Mouse (Mus musculus) liver, postnatal 0 days (tissue): ENCODE data around the gene Klk15. TPM values are rescaled to one million over a fixed set of nuclear protein-coding genes. Genes with fewer than 3 reads are reported as not detected.
"Not testable (repeated sequence)": the region's sequence is repeated elsewhere in the genome, so short reads cannot be mapped to it uniquely, and the experiment has no call there.

Experiments used
- ATAC-seq: fragments of 200-750 bp; cut with Nextera tagmentation; 2 replicates; pipeline ENCODE4 v1.8.0; 2017; ENCODE audit warnings: mild to moderate bottlenecking, moderate library complexity
- DNase-seq: peaks from one replicate; pipeline ENCODE4 v3.0.0-alpha.2; 2016
- H3K27ac ChIP-seq: fragments of 300-500 bp; sonication (generic); 2 replicates; pipeline ENCODE4 v1.5.1; 2014; ENCODE audit warnings: antibody characterized with exemption, moderate library complexity, mild to moderate bottlenecking, low read depth
- H3K27me3 ChIP-seq: fragments of 300-500 bp; sonication (generic); 2 replicates; pipeline ENCODE4 v1.6.1; 2014; ENCODE audit warnings: low read length, control low read depth, mixed read lengths; ENCODE audit not compliant: insufficient read depth
- H3K36me3 ChIP-seq: fragments of 300-500 bp; sonication (generic); replicated peaks from 2 replicates; pipeline ENCODE4 v1.6.1; 2014; ENCODE audit warnings: mild to moderate bottlenecking, control low read depth, low read length, moderate library complexity, mixed read lengths; ENCODE audit not compliant: insufficient read depth
- H3K4me1 ChIP-seq: fragments of 300-500 bp; sonication (generic); 2 replicates; pipeline ENCODE4 v1.6.1; 2014; ENCODE audit warnings: antibody characterized with exemption, mild to moderate bottlenecking, control low read depth; ENCODE audit not compliant: insufficient read depth
- H3K4me2 ChIP-seq: fragments of 300-500 bp; sonication (generic); 2 replicates; pipeline ENCODE4 v1.6.1; 2014; ENCODE audit warnings: low read depth, mild to moderate bottlenecking, low read length, moderate library complexity, mixed read lengths
- H3K4me3 ChIP-seq: fragments of 300-500 bp; sonication (generic); 2 replicates; pipeline ENCODE4 v1.5.1; 2014; ENCODE audit warnings: low read depth, low read length
- H3K9ac ChIP-seq: fragments of 300-500 bp; sonication (generic); replicated peaks from 2 replicates; pipeline ENCODE4 v1.6.1; 2014; ENCODE audit warnings: mild to moderate bottlenecking, moderate library complexity
- H3K9me3 ChIP-seq: fragments of 300-500 bp; sonication (generic); 2 replicates; pipeline ENCODE4 v1.6.1; 2016; ENCODE audit warnings: mild to moderate bottlenecking, control low read depth, low read length, mixed read lengths
- CTCF ChIP-seq: sonication (generic); IDR thresholded peaks from 2 replicates; pipeline ENCODE4 v1.5.1; 2016; ENCODE audit warnings: antibody characterized with exemption, low read depth
- EP300 ChIP-seq: IDR thresholded peaks from 2 replicates; pipeline ENCODE4 v1.6.1; 2016; ENCODE audit warnings: antibody characterized with exemption, low read depth, mild to moderate bottlenecking
- WGBS: fragments of 180-500 bp; shearing (Covaris S2); extraction: QIAGEN DNeasy Blood & Tissue Kit; methylation state at CpG from one replicate; pipeline ENCODE4 v1.1.7; 2014; ENCODE audit not compliant: insufficient replicate concordance; 5-methylcytosine and 5-hydroxymethylcytosine counted together
- polyA plus RNA-seq: library from polyadenylated mRNA; unstranded; fragments of >200 nt; fragmentation: Nextera tagmentation; extraction: Ambion mirVana; gene quantifications from 2 replicates; pipeline ENCODE4 v1.2.1, GENCODE M21; 2015

The Klk15 gene
- polyA plus RNA-seq, 1 experiment from 2014 or later = not detected

DNA sequence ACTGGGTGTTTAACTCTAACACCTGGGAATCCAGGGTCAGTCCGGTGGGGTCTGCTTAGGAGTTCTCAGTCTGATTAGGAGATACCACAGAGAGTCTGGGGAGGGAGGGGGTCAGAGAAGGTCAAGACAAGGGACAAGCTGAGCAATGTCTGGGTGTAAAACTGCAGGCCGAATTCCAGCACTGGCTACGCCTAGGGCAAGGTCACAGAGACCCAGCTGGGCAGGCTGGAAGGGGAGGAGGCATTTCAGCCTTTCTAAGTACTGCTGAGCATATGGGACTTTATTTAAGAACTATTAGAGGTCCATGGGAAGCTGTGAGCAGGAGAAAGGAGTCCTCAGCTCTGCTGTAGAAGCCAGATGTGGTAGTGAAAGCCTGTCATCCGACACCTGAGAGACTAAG, 1.2 kb upstream of the Klk15 start:
- no peak for ATAC-seq
- no peaks in the 10 kb centered on the region for H3K36me3 ChIP-seq
- no peak overlapping the region for H3K9ac ChIP-seq
- no peak overlapping the region for H3K4me3 ChIP-seq
- DNase-seq = no peak
- H3K27ac ChIP-seq = no peak overlapping the region
- H3K4me1 ChIP-seq = no peaks in the 10 kb centered on the region
- H3K9me3 ChIP-seq = no peaks in the 10 kb centered on the region
- 56% methylated on average over 4 of the region's 4 CpGs for WGBS
- H3K27me3 ChIP-seq = no peaks in the 10 kb centered on the region
- no peak for TF ChIP-seq EP300
- TF ChIP-seq CTCF = no peak
- no peak overlapping the region for H3K4me2 ChIP-seq

DNA sequence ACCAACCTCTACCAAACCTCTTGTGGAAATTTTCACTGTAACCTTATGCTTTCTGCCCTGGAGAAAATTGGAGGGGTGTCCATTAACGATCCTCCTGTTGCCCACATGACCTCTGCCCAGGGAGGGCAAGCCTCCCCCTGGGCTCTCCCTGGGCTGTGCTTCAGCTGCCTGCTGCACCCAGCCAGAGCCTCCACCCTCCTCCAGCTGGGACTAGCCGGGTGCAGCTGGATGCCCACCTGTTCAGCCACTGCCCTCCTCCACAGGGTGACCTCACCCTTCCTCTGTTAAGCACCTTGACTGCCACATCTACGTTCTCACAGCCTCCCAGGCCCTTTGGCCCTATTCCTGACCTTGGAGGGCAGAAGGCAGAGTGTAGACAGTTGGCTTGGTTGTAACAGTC, 1.2 kb downstream of the Klk15 start:
- no peak for DNase-seq
- Histone ChIP-seq H3K4me1 (no peaks in the 10 kb centered on the region), H3K9me3 (no peaks in the 10 kb centered on the region), H3K9ac (no peak overlapping the region), H3K4me3 (no peak overlapping the region), H3K27me3 (no peaks in the 10 kb centered on the region), H3K36me3 (no peaks in the 10 kb centered on the region), H3K4me2 (no peak overlapping the region), H3K27ac (no peak overlapping the region)
- TF ChIP-seq CTCF = no peak
- TF ChIP-seq EP300 = no peak
- ATAC-seq = no peak
- WGBS = 53% methylated on average over 3 of the region's 3 CpGs

DNA sequence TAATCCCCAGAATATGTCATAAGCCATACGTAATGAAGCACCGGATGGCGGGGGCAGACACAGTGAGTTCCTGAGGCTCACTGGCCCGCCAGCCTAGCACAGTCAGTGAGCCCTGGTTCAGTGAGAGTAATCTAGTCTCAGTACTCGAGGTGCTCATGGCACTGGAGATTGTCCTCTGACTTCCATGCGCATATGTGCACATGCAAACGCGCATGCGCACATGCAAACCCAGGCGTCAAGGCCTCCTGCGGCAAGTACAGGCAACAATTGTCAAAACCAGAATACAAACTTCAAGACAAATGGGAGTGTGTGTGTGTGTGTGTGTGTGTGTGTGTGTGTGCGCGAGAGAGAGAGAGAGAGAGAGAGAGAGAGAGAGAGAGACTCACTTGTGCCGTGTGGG, 3.0 kb downstream of the Klk15 start:
- Histone ChIP-seq H3K9ac (no peak overlapping the region), H3K4me1 (no peaks in the 10 kb centered on the region), H3K4me2 (no peak overlapping the region), H3K27me3 (no peaks in the 10 kb centered on the region), H3K9me3 (no peaks in the 10 kb centered on the region), H3K36me3 (no peaks in the 10 kb centered on the region), H3K27ac (no peak overlapping the region), H3K4me3 (no peak overlapping the region)
- ATAC-seq (no peak), DNase-seq (no peak)
- TF ChIP-seq EP300 (no peak), CTCF (no peak)
- WGBS = 79% methylated on average over 14 of the region's 14 CpGs

DNA sequence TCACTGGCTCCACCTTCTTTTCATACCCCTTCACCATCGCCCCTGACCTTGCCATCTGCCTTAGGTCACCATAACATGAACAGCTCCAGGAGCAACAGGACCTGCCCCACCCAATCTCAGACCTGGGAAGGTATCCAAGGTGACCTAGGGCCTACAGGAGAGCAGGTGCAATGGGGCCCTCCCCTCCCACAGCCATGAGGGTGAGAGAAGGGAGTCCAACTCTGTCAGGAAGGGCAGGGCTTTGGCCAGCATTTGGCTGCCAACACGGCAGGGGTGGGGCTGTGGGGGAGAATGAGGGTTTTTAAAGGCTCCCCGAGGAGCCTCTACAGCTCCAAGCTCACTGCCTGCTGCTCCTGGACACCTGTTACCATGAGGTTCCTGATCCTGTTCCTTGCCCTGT, 8.8 kb downstream of the Klk15 start:
- 61% methylated on average over 3 of the region's 3 CpGs for WGBS
- H3K9me3 ChIP-seq, H3K36me3 ChIP-seq, ATAC-seq, H3K4me3 ChIP-seq, H3K27me3 ChIP-seq, H3K27ac ChIP-seq, H3K4me1 ChIP-seq, DNase-seq, H3K4me2 ChIP-seq, H3K9ac ChIP-seq: not testable (repeated sequence)

DNA sequence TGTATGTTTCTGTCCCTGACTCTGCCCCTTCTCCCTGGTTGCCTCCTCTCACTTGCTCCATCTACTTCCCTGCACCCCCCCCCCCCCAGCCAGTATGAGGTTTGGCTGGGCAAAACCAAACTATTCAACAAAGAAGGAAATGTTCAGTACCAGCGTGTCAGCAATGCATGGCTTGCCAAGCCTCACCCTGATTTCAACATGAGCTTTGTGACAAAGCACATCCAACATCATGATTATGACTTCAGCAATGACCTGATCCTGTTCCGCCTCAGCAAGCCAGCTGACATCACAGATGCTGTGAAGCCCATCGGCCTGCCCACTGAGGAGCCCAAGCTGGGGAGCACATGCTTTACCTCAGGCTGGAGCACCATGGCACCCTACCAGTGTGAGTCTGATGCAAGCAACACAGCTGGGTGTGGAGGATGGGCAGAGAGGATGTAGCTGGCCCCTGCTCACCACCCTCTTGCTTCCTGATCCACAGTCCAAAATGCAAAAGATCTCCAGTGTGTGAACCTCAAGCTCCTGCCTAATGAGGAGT, 11.3 kb downstream of the Klk15 start:
- ATAC-seq (no peak), DNase-seq (no peak)
- Histone ChIP-seq H3K9me3 (no peaks in the 10 kb centered on the region), H3K27me3 (no peaks in the 10 kb centered on the region), H3K9ac (no peak overlapping the region), H3K4me2 (no peak overlapping the region), H3K4me1 (no peaks in the 10 kb centered on the region), H3K27ac (no peak overlapping the region), H3K36me3 (no peaks in the 10 kb centered on the region), H3K4me3 (no peak overlapping the region)
- TF ChIP-seq CTCF (no peak), EP300 (no peak)
- 74% methylated on average over 3 of the region's 3 CpGs for WGBS

DNA sequence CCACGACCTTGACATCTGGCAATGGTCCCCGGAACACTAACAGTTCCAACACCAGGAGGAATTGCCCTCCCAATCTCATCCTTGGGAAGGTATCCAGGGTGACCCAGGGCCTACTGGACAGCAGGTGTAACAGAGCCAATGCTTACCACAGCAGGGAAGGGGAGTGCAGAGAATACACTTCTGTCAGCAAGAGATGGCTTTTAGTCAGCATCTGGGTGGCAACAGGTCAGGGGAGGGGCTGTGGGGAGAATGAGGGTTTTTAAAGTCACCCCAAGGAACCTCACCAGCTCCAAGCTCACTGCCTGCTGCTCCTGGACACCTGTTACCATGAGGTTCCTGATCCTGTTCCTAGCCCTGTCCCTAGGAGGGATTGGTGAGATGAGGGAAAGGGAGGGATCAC, 16.8 kb downstream of the Klk15 start, which contains the start of gene Klk1b8:
Gene Klk1b8 (plus strand): TSS at position 301 of the 400 bp plus-strand sequence.
- Histone ChIP-seq H3K9ac (no peak within 1 kb of the TSS), H3K4me2 (no peak within 1 kb of the TSS), H3K4me1 (no peaks in the 10 kb centered on the region), H3K27ac (no peak within 1 kb of the TSS), H3K36me3 (no peaks in the 10 kb centered on the region), H3K9me3 (no peaks in the 10 kb centered on the region), H3K27me3 (no peaks in the 10 kb centered on the region), H3K4me3 (no peak within 1 kb of the TSS)
- no peak for DNase-seq
- no peak for TF ChIP-seq EP300
- no peak for TF ChIP-seq CTCF
- ATAC-seq = no peak
- WGBS = 64% methylated on average over 2 of the region's 2 CpGs

DNA sequence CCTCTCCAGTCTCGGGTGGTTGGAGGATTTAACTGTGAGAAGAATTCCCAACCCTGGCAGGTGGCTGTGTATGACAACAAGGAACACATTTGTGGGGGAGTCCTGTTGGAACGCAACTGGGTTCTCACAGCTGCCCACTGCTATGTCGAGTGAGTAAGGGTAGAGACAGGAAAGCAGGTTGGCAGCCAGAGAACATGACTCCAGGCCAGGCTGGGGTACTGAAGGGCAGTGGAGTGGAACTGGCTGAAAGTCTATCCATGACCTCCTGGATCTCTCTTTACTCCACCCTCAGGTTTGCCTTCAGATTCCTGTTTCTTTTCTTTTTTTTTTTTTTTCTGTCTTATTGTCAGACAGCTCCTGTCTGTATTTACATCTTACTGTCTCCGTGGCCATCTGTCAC, 19.2 kb downstream of the Klk15 start:
- DNase-seq (no peak), ATAC-seq (no peak)
- no peak overlapping the region for H3K4me2 ChIP-seq
- no peaks in the 10 kb centered on the region for H3K9me3 ChIP-seq
- H3K9ac ChIP-seq = no peak overlapping the region
- no peak for TF ChIP-seq EP300
- TF ChIP-seq CTCF = no peak
- no peaks in the 10 kb centered on the region for H3K27me3 ChIP-seq
- H3K36me3 ChIP-seq = no peaks in the 10 kb centered on the region
- H3K27ac ChIP-seq = no peak overlapping the region
- H3K4me3 ChIP-seq = no peak overlapping the region
- 54% methylated on average over 4 of the region's 4 CpGs for WGBS
- no peaks in the 10 kb centered on the region for H3K4me1 ChIP-seq
